11 mouse cellular contexts compared by ENCODE assay signal in the genomic region with DNA sequence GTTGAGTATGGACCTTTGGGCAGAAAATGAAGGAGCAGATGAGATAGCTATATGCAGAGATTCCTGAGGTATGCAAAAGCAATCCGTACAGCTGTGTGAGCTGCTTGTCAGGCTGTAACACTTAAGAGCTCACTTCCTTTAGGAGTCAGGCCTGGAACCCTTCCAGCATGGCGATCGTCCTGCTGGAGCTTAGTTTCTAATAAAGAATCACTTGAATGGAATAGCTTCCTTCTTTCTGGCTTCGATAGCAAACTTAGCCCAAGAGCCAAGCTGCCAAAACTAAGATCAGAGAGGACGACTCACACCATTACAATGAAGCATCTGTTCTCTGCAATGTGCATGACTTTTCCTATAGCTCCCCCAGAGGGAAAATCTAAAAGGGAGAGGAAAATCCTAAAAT.
DNase-seq lines count a peak whose midpoint lies in the region; ATAC-seq lines count a peak whose summit lies in the region.
"Had no signal": no experiment of that assay in that cellular context is flagged by ENCODE, and none has a peak within 500 bp of the region (broad histone marks: within the 10 kb centered on the region; RNA-seq: fewer than 3 reads in every experiment).

No protein-coding gene starts in this region.

- H3K9me3 ChIP-seq in liver, embryonic 11.5 days (ENCODE audit: control insufficient read depth, low read length): no peaks in the 10 kb centered on the region
- H3K9me3 ChIP-seq in limb, embryonic 15.5 days: no peaks in the 10 kb centered on the region
- H3K9me3 ChIP-seq: megakaryocyte, embryonic 14.5 days had no signal

- no peaks in the 10 kb centered on the region for H3K36me3 ChIP-seq in liver, embryonic 11.5 days (ENCODE audit: control insufficient read depth, insufficient read depth, low read length)
- H3K36me3 ChIP-seq in limb, embryonic 15.5 days: no peaks in the 10 kb centered on the region

- 67% methylated on average over 5 of the region's 5 CpGs for WGBS in liver, embryonic 11.5 days
- 41% methylated on average over 5 of the region's 5 CpGs for WGBS in limb, embryonic 15.5 days

- no peak overlapping the region for H3K9ac ChIP-seq in liver, embryonic 11.5 days (ENCODE audit: low read depth, low read length)
- no peak overlapping the region for H3K9ac ChIP-seq in limb, embryonic 15.5 days

- no peaks in the 10 kb centered on the region for H3K4me1 ChIP-seq in liver, embryonic 11.5 days (replicated peaks; ENCODE audit: control insufficient read depth, insufficient read depth, low read length)
- no peaks in the 10 kb centered on the region for H3K4me1 ChIP-seq in limb, embryonic 15.5 days
- H3K4me1 ChIP-seq: megakaryocyte, embryonic 14.5 days had no signal

- no peaks in the 10 kb centered on the region for H3K27me3 ChIP-seq in liver, embryonic 11.5 days (replicated peaks; ENCODE audit: control insufficient read depth, insufficient read depth, low read length)
- H3K27me3 ChIP-seq in limb, embryonic 15.5 days: no peaks in the 10 kb centered on the region
- H3K27me3 ChIP-seq: megakaryocyte, embryonic 14.5 days had no signal

- no peak overlapping the region for H3K27ac ChIP-seq in liver, embryonic 11.5 days (ENCODE audit: low read depth, low read length)
- H3K27ac ChIP-seq in limb, embryonic 15.5 days: no peak overlapping the region

- H3K4me3 ChIP-seq in liver, embryonic 11.5 days (ENCODE audit: low read depth, low read length): no peak overlapping the region
- H3K4me3 ChIP-seq in limb, embryonic 15.5 days: no peak overlapping the region
- H3K4me3 ChIP-seq: megakaryocyte, embryonic 14.5 days had no signal

- no peak overlapping the region for H3K4me2 ChIP-seq in liver, embryonic 11.5 days
- no peak overlapping the region for H3K4me2 ChIP-seq in limb, embryonic 15.5 days

- ATAC-seq in liver, embryonic 11.5 days (replicated peaks; ENCODE audit: low FRiP score): no peak
- peak; percentile 48; the same call in 1 of the 2 replicates for ATAC-seq in limb, embryonic 15.5 days (ENCODE audit: insufficient number of reproducible peaks, low FRiP score, low TSS enrichment, low read depth)

- DNase-seq in heart, adult 18-20 months: peak; percentile 10 to 16
- no peak for DNase-seq in heart, adult 11 months
- DNase-seq in liver: peak; percentile 3
- DNase-seq in liver, embryonic 11.5 days (ENCODE audit: low spot score): no peak
- DNase-seq in brain, adult 2 months (ENCODE audit: low read depth, low spot score): peak; percentile 39
- DNase-seq in ovary, postnatal 14 days (ENCODE audit: low spot score): no peak
- DNase-seq in adrenal gland, adult 8-10 months: no peak
- DNase-seq: adrenal gland, postnatal 25 days; embryo, embryonic 11 days had no signal

Comparison
In these comparisons a context has a peak if more than half of its experiments do, and no peak if none do; other contexts are left out.
1. DNase-seq: peak in heart, adult 18-20 months (2 of 2), liver (single experiment) and brain, adult 2 months (single experiment); none in heart, adult 11 months (single experiment), liver, embryonic 11.5 days (single experiment), ovary, postnatal 14 days (single experiment) and adrenal gland, adult 8-10 months (single experiment).